Comparison of ENCODE assay signal across 11 mouse cellular contexts in the genomic region with DNA sequence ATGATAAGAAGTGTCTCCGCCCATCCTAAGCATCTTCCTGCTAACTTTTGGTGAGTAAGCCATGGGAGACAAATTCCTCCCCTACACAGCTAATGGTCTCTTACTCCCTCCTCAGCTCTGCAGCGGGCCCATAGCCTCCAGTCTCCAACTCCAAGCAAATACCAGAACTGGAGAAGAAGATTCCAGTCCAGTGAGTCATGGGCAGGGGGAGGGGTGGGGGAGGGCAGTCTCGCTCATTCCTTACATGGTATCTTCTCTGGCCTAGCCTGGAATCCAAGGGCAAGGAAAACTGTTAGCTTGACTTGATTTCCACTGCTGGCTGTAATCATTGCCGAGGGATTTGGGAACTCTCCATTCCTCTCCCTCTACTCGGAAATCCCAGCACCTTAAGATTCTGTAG. TPM values are rescaled to one million over a fixed set of nuclear protein-coding genes. Genes with fewer than 3 reads are reported as not detected.
DNase-seq lines count a peak whose midpoint lies in the region; ATAC-seq and TF ChIP-seq lines count a peak whose summit lies in the region.
"Had no signal": no experiment of that assay in that cellular context is flagged by ENCODE, and none has a peak within 500 bp of the region (broad histone marks: within the 10 kb centered on the region; RNA-seq: fewer than 3 reads in every experiment).

No protein-coding gene starts in this region.

- no peak for ATAC-seq in intestine, postnatal 0 days
- ATAC-seq in stomach, embryonic 16.5 days (ENCODE audit: insufficient read depth, low FRiP score): peak; percentile 52; the same call in 1 of the 2 replicates

- H3K9me3 ChIP-seq in intestine, postnatal 0 days (ENCODE audit: control insufficient read depth): no peaks in the 10 kb centered on the region
- no peaks in the 10 kb centered on the region for H3K9me3 ChIP-seq in stomach, embryonic 16.5 days (replicated peaks; ENCODE audit: control insufficient read depth, low read length)

- peak overlapping the region; percentile 48 for H3K27ac ChIP-seq in gastrocnemius, adult 2 months
- peak overlapping the region; percentile 54 for H3K27ac ChIP-seq in intestine, postnatal 0 days (ENCODE audit: low read depth, low read length)
- peak overlapping the region; percentile 88 for H3K27ac ChIP-seq in stomach, embryonic 16.5 days (ENCODE audit: low read length)
- H3K27ac ChIP-seq: liver, embryonic 14.5 days had no signal

- intact Hi-C loops in gastrocnemius, adult 2 months (cut with DNase I): loop anchor here (2.0 to 5.0 kb wide), 2 partner anchors 491 to 757 kb away; no protein-coding TSS in a partner anchor

- no peaks in the 10 kb centered on the region for H3K4me1 ChIP-seq in lung, adult 2 months (ENCODE audit: control insufficient read depth, insufficient read depth, low read length)
- H3K4me1 ChIP-seq in intestine, postnatal 0 days (replicated peaks; ENCODE audit: control insufficient read depth, insufficient read depth, low read length): peaks cover 11% of the 10 kb centered on the region
- H3K4me1 ChIP-seq in stomach, embryonic 16.5 days (ENCODE audit: control insufficient read depth, insufficient read depth, low read length): peaks cover 17% of the 10 kb centered on the region; the same call in 1 of the 2 replicates

- no peak for DNase-seq in gastrocnemius, adult 2 months
- DNase-seq in gastrocnemius, adult 8-10 months (ENCODE audit: low spot score in 2 of 2): no peak
- peak; percentile 38 to 50 for DNase-seq in lung, adult 18-20 months
- DNase-seq in lung, adult 2 months: no peak
- no peak for DNase-seq in adrenal gland, postnatal 25 days
- no peak for DNase-seq in frontal cortex, adult 2 months (ENCODE audit: extremely low spot score in 1 of 2, low spot score in 1 of 2)
- DNase-seq: cerebellum, adult 9-11 months; spleen, adult 18-20 months had no signal

- TF ChIP-seq CTCF in gastrocnemius, adult 2 months (IDR thresholded peaks at IDR 0.05): no peak
- TF ChIP-seq CTCF in lung, adult 2 months (IDR thresholded peaks at IDR 0.05; ENCODE audit: insufficient read depth, low read length): no peak
- TF ChIP-seq CTCF in intestine, postnatal 0 days (IDR thresholded peaks at IDR 0.05; ENCODE audit: low read depth): no peak

- no peaks in the 10 kb centered on the region for H3K27me3 ChIP-seq in intestine, postnatal 0 days (replicated peaks; ENCODE audit: control insufficient read depth, insufficient read depth, low read length)
- no peaks in the 10 kb centered on the region for H3K27me3 ChIP-seq in stomach, embryonic 16.5 days (ENCODE audit: control insufficient read depth, insufficient read depth, low read length)

- no peak overlapping the region for H3K4me3 ChIP-seq in gastrocnemius, adult 2 months
- H3K4me3 ChIP-seq in lung, adult 2 months (replicated peaks; ENCODE audit: extremely low read depth, low read depth, low read length): no peak overlapping the region
- no peak overlapping the region for H3K4me3 ChIP-seq in intestine, postnatal 0 days (ENCODE audit: low read depth, low read length)
- H3K4me3 ChIP-seq in stomach, embryonic 16.5 days (replicated peaks; ENCODE audit: low read length): no peak overlapping the region

- peaks cover 5% of the 10 kb centered on the region; the same call in 1 of the 2 replicates for H3K36me3 ChIP-seq in intestine, postnatal 0 days (ENCODE audit: control insufficient read depth, insufficient read depth)
- no peaks in the 10 kb centered on the region for H3K36me3 ChIP-seq in stomach, embryonic 16.5 days (ENCODE audit: control insufficient read depth, insufficient read depth, low read length)

- H3K4me2 ChIP-seq in intestine, postnatal 0 days (replicated peaks; ENCODE audit: low read depth): no peak overlapping the region
- no peak overlapping the region for H3K4me2 ChIP-seq in stomach, embryonic 16.5 days (ENCODE audit: low read depth, low read length)

- 53% methylated on average over 5 of the region's 5 CpGs for WGBS in lung, adult 2 months
- WGBS in intestine, postnatal 0 days: 39% methylated on average over 5 of the region's 5 CpGs
- WGBS in stomach, embryonic 16.5 days: 33% methylated on average over 5 of the region's 5 CpGs

- no peak overlapping the region for H3K9ac ChIP-seq in intestine, postnatal 0 days (ENCODE audit: low read depth, low read length)
- no peak overlapping the region for H3K9ac ChIP-seq in stomach, embryonic 16.5 days (ENCODE audit: low read length)
- H3K9ac ChIP-seq: liver, embryonic 14.5 days had no signal

- no peak for TF ChIP-seq POLR2A in lung, adult 2 months (IDR thresholded peaks at IDR 0.05; ENCODE audit: borderline replicate concordance, extremely low read depth, low read depth, low read length)

RNA-seq across cellular contexts. Expression of gene Parva, which starts 51.4 kb away (rescaled TPM):
- 10 to 100 TPM; 10.9 to 17.0 TPM for total RNA-seq in gastrocnemius, adult 2 months (2021)
- total RNA-seq in gastrocnemius, adult 8-10 months (2022): 10 to 100 TPM in 3 of 4 experiments, 1 to 10 TPM in 1; 9.1 to 14.1 (median 11.4) TPM
- 54.7 and 80.5 TPM in 2 replicates for polyA plus RNA-seq in lung, adult 2 months (2012; rRNA removed)
- 37.4 and 40.1 TPM in 2 replicates for polyA plus RNA-seq in intestine, postnatal 0 days (2015; fragmentation: Nextera tagmentation; extraction: Ambion mirVana)
- 132 and 141 TPM in 2 replicates for polyA plus RNA-seq in stomach, embryonic 16.5 days (2015; fragmentation: Nextera tagmentation; extraction: Ambion mirVana)
- total RNA-seq in adrenal gland, postnatal 25 days (2021): 89.8 and 98.3 TPM in 2 replicates
- 40.7 and 43.7 TPM in 2 replicates for polyA plus RNA-seq in frontal cortex, adult 2 months (2012; rRNA removed)

Comparison
In these comparisons a context has a peak if more than half of its experiments do, and no peak if none do; other contexts are left out.
1. DNase-seq: peak in lung, adult 18-20 months (2 of 2); none in gastrocnemius, adult 2 months (single experiment), gastrocnemius, adult 8-10 months (0 of 2), lung, adult 2 months (single experiment), adrenal gland, postnatal 25 days (single experiment) and frontal cortex, adult 2 months (0 of 2).
2. Peak in every context shown above with its lines, with median percentiles within 50 percentile points of each other: H3K27ac ChIP-seq.